Mouse (Mus musculus) spleen, adult 12 weeks (tissue): ENCODE measurements around the gene AC134908.4.
"Not testable (repeated sequence)": the region's sequence is repeated elsewhere in the genome, so short reads cannot be mapped to it uniquely, and the experiment has no call there.

Source experiments
- DNase-seq: peaks from one replicate; pipeline ENCODE4 v3.0.0; 2022; ENCODE audit warnings: low spot score

AC134908.4 gene

GRCm38 (mm10) chr17:25773549-25774120 lies 21.8 kb downstream of the AC134908.4 start, which contains the start of gene Narfl:
Gene Narfl, plus strand, starts transcription at chr17:25773776.
- peak; percentile 94 for DNase-seq

GRCm38 (mm10) chr17:25769331-25769730 lies 26.1 kb downstream of the AC134908.4 start:
- no peak for DNase-seq

GRCm38 (mm10) chr17:25765886-25766285 lies 29.6 kb downstream of the AC134908.4 start:
- no peak for DNase-seq

GRCm38 (mm10) chr17:25762591-25762990 lies 32.9 kb downstream of the AC134908.4 start:
- no peak for DNase-seq

- DNase-seq: no peak
Measured at GRCm38 (mm10) chr17:25761561-25761970, 33.9 kb downstream of the AC134908.4 start.

- no peak for DNase-seq
Measured at GRCm38 (mm10) chr17:25760148-25760547, 35.3 kb downstream of the AC134908.4 start.

- DNase-seq: no peak
Measured at GRCm38 (mm10) chr17:25757691-25758090, 37.8 kb downstream of the AC134908.4 start.

GRCm38 (mm10) chr17:25756378-25757242 lies 38.8 kb downstream of the AC134908.4 start:
- DNase-seq: no peak

GRCm38 (mm10) chr17:25755627-25756377 lies 39.7 kb downstream of the AC134908.4 start:
- no peak for DNase-seq

- DNase-seq: no peak
Measured at GRCm38 (mm10) chr17:25755086-25755485, 40.4 kb downstream of the AC134908.4 start.

- no peak for DNase-seq
Measured at GRCm38 (mm10) chr17:25754241-25754640, 41.2 kb downstream of the AC134908.4 start, which contains the start of gene Msln. Gene Msln, minus strand, starts transcription at chr17:25754378.

- no peak for DNase-seq
Measured at GRCm38 (mm10) chr17:25751446-25751845, 44.0 kb downstream of the AC134908.4 start.

- no peak for DNase-seq
Measured at GRCm38 (mm10) chr17:25749314-25749713, 46.1 kb downstream of the AC134908.4 start.

GRCm38 (mm10) chr17:25748238-25748637 lies 47.2 kb downstream of the AC134908.4 start:
- DNase-seq: no peak

- DNase-seq: no peak
Measured at GRCm38 (mm10) chr17:25744311-25744710, 51.1 kb downstream of the AC134908.4 start.

GRCm38 (mm10) chr17:25743831-25744230 lies 51.6 kb downstream of the AC134908.4 start:
- DNase-seq: no peak

- DNase-seq: not testable (repeated sequence)
Measured at GRCm38 (mm10) chr17:25741471-25741870, 54.0 kb downstream of the AC134908.4 start.
